Mouse (Mus musculus) forebrain, embryonic 11.5 days (tissue): ENCODE data around the gene Gstm4. TPM values are rescaled to one million over a fixed set of nuclear protein-coding genes. Genes with fewer than 3 reads are reported as not detected.
"Not testable (repeated sequence)": the region's sequence is repeated elsewhere in the genome, so short reads cannot be mapped to it uniquely, and the experiment has no call there.

ENCODE experiments used
- ATAC-seq: fragments of 200-750 bp; cut with Nextera tagmentation; replicated peaks from 2 replicates; pipeline ENCODE4 v1.8.0; 2017; ENCODE audit warnings: moderate TSS enrichment; ENCODE audit not compliant: low FRiP score
- DNase-seq: peaks from one replicate; pipeline ENCODE4 v3.0.0-alpha.2; 2017; ENCODE audit warnings: low spot score
- H3K27ac ChIP-seq: fragments of 300-500 bp; sonication (generic); 2 replicates; pipeline ENCODE4 v1.5.1; 2014; ENCODE audit warnings: low read depth, low read length
- H3K27me3 ChIP-seq: fragments of 300-500 bp; sonication (generic); 2 replicates; pipeline ENCODE4 v1.6.1; 2014; ENCODE audit warnings: mild to moderate bottlenecking, low read length, mixed read lengths; ENCODE audit not compliant: control insufficient read depth, insufficient read depth
- H3K36me3 ChIP-seq: fragments of 300-500 bp; sonication (generic); 2 replicates; pipeline ENCODE4 v1.6.1; 2014; ENCODE audit warnings: mild to moderate bottlenecking, low read length, moderate library complexity, mixed read lengths; ENCODE audit not compliant: control insufficient read depth, insufficient read depth
- H3K4me1 ChIP-seq: fragments of 300-500 bp; sonication (generic); replicated peaks from 2 replicates; pipeline ENCODE4 v1.6.1; 2014; ENCODE audit warnings: low read length, mixed read lengths; ENCODE audit not compliant: control insufficient read depth, insufficient read depth
- H3K4me2 ChIP-seq: fragments of 300-500 bp; sonication (generic); 2 replicates; pipeline ENCODE4 v1.6.1; 2014; ENCODE audit warnings: low read depth, mild to moderate bottlenecking, low read length, moderate library complexity, mixed read lengths; ENCODE audit not compliant: severe bottlenecking
- H3K4me3 ChIP-seq: fragments of 300-500 bp; sonication (generic); 2 replicates; pipeline ENCODE4 v1.5.1; 2014; ENCODE audit warnings: low read depth, low read length
- H3K9ac ChIP-seq: fragments of 300-500 bp; sonication (generic); 2 replicates; pipeline ENCODE4 v1.6.1; 2014; ENCODE audit warnings: low read length
- H3K9me3 ChIP-seq: fragments of 300-500 bp; sonication (generic); 2 replicates; pipeline ENCODE4 v1.6.1; 2016; ENCODE audit warnings: low read length, mixed read lengths; ENCODE audit not compliant: control insufficient read depth
- WGBS: fragments of 180-500 bp; shearing (Covaris S2); extraction: QIAGEN DNeasy Blood & Tissue Kit; methylation state at CpG from one replicate; pipeline ENCODE4 v1.1.7; 2014; 5-methylcytosine and 5-hydroxymethylcytosine counted together
- polyA plus RNA-seq: library from polyadenylated mRNA; unstranded; fragments of >200 nt; fragmentation: Nextera tagmentation; extraction: Ambion mirVana; gene quantifications from 2 replicates; pipeline ENCODE4 v1.2.1, GENCODE M21; 2014

The Gstm4 gene
- polyA plus RNA-seq, 1 experiment from 2014 or later, result 11.8 TPM

GRCm38 (mm10) chr3:107996576-107996975 lies 48.1 kb downstream of the Gstm4 start:
- Histone ChIP-seq H3K27me3 (no peaks in the 10 kb centered on the region), H3K4me1 (no peaks in the 10 kb centered on the region), H3K36me3 (no peaks in the 10 kb centered on the region), H3K27ac (no peak overlapping the region), H3K4me3 (no peak overlapping the region), H3K9me3 (no peaks in the 10 kb centered on the region), H3K4me2 (no peak overlapping the region), H3K9ac (no peak overlapping the region)
- no peak for ATAC-seq
- DNase-seq, result no peak
- 82% methylated on average over 4 of the region's 4 CpGs for WGBS

- not testable (repeated sequence) for ATAC-seq, H3K36me3 ChIP-seq, H3K9ac ChIP-seq, DNase-seq, H3K4me3 ChIP-seq, H3K27me3 ChIP-seq, H3K27ac ChIP-seq, H3K4me1 ChIP-seq, H3K4me2 ChIP-seq, H3K9me3 ChIP-seq
- whole genome bisulfite sequencing, result 65% methylated on average over 2 of the region's 2 CpGs
These were observed 48.7 kb downstream of the Gstm4 start for GRCm38 (mm10) chr3:107995974-107996373.

Other genes starting within 250 kb of the Gstm4 start
- gene Eps8l3, start 167.7 kb downstream of the Gstm4 start, polyA plus RNA-seq, result not detected in 2 replicates
- 222 and 238 TPM in 2 replicates for gene Gstm5, start 149.1 kb downstream of the Gstm4 start, polyA plus RNA-seq
- 42.9 and 53.5 TPM in 2 replicates for gene Gstm7, start 113.1 kb downstream of the Gstm4 start, polyA plus RNA-seq
- gene Gstm6, start 101.1 kb downstream of the Gstm4 start, polyA plus RNA-seq, result 9.1 and 13.6 TPM in 2 replicates
- gene Gstm3, start 75.6 kb downstream of the Gstm4 start, polyA plus RNA-seq, result not detected in 2 replicates
- 10.6 and 13.3 TPM in 2 replicates for gene Gstm2, start 58.4 kb downstream of the Gstm4 start, polyA plus RNA-seq
- 25.7 and 27.2 TPM in 2 replicates for gene Gstm1, start 26.9 kb downstream of the Gstm4 start, polyA plus RNA-seq
- gene Ampd2, start 41.8 kb upstream of the Gstm4 start, polyA plus RNA-seq, result 45.1 and 45.7 TPM in 2 replicates
- gene Gnat2, start 47.9 kb upstream of the Gstm4 start, polyA plus RNA-seq, result 0.33 and 0.99 TPM in 2 replicates
- gene Gnai3, start 101.3 kb upstream of the Gstm4 start, polyA plus RNA-seq, result 210 and 213 TPM in 2 replicates
- 0.25 and 0.32 TPM in 2 replicates for gene Gpr61, start 110.0 kb upstream of the Gstm4 start, polyA plus RNA-seq
- gene Amigo1, start 141.4 kb upstream of the Gstm4 start, polyA plus RNA-seq, result 4.2 and 5.2 TPM in 2 replicates
- gene Cyb561d1, start 156.3 kb upstream of the Gstm4 start, polyA plus RNA-seq, result 3.1 and 3.2 TPM in 2 replicates
- gene Atxn7l2, start 166.0 kb upstream of the Gstm4 start, polyA plus RNA-seq, result 22.3 and 24.3 TPM in 2 replicates
- gene Sypl2, start 181.8 kb upstream of the Gstm4 start, polyA plus RNA-seq, result 2.3 and 3.5 TPM in 2 replicates
- gene Psma5, start 212.0 kb upstream of the Gstm4 start, polyA plus RNA-seq, result 277 and 297 TPM in 2 replicates
- 28.9 and 31.3 TPM in 2 replicates for gene Sort1, start 239.2 kb upstream of the Gstm4 start, polyA plus RNA-seq